Mouse (Mus musculus) c-Kit-positive CD71-positive TER-119-positive erythroid progenitor cells, embryonic 14.5 days (primary cell): ENCODE data around the gene Senp8.

Experiments used
- DNase-seq: peaks from one replicate; pipeline ENCODE4 v3.0.0-alpha.2; 2013; ENCODE audit warnings: low spot score

Gene Senp8

GRCm38 (mm10) chr9:59716275-59716898 lies 34.1 kb downstream of the Senp8 start:
- no peak for DNase-seq

GRCm38 (mm10) chr9:59709225-59709624 lies 41.3 kb downstream of the Senp8 start:
- DNase-seq, result no peak

- DNase-seq, result no peak
These were observed 43.4 kb downstream of the Senp8 start for GRCm38 (mm10) chr9:59706850-59707825.

- DNase-seq, result no peak
These were observed 47.4 kb downstream of the Senp8 start for GRCm38 (mm10) chr9:59703099-59703498.

- no peak for DNase-seq
These were observed 49.4 kb downstream of the Senp8 start for GRCm38 (mm10) chr9:59701094-59701493.

GRCm38 (mm10) chr9:59696381-59696780 lies 54.1 kb downstream of the Senp8 start:
- DNase-seq, result no peak

- DNase-seq, result no peak
These were observed 55.1 kb downstream of the Senp8 start for GRCm38 (mm10) chr9:59695451-59695813.

- DNase-seq, result no peak
These were observed 55.7 kb downstream of the Senp8 start for GRCm38 (mm10) chr9:59694571-59695450.

GRCm38 (mm10) chr9:59692145-59692544 lies 58.4 kb downstream of the Senp8 start:
- DNase-seq, result no peak

GRCm38 (mm10) chr9:59691635-59692094 lies 58.8 kb downstream of the Senp8 start:
- no peak for DNase-seq

GRCm38 (mm10) chr9:59687416-59688046 lies 63.0 kb downstream of the Senp8 start:
- DNase-seq, result no peak
